Mouse (Mus musculus) limb, embryonic 11.5 days (tissue): ENCODE measurements around the gene Slc5a4a. TPM values are rescaled to one million over a fixed set of nuclear protein-coding genes. Genes with fewer than 3 reads are reported as not detected.

Source experiments
- ATAC-seq: fragments of 200-750 bp; cut with Nextera tagmentation; 2 replicates; pipeline ENCODE4 v1.8.0; 2017; ENCODE audit warnings: low read depth; ENCODE audit not compliant: insufficient number of reproducible peaks, low FRiP score, low TSS enrichment
- DNase-seq: peaks from one replicate; pipeline ENCODE4 v3.0.0-alpha.2; 2015; ENCODE audit warnings: low spot score
- H3K27ac ChIP-seq: fragments of 300-500 bp; sonication (generic); replicated peaks from 2 replicates; pipeline ENCODE4 v1.5.1; 2014; ENCODE audit warnings: low read depth, mild to moderate bottlenecking, low read length
- H3K27me3 ChIP-seq: fragments of 300-500 bp; sonication (generic); 2 replicates; pipeline ENCODE4 v1.6.1; 2014; ENCODE audit warnings: mild to moderate bottlenecking, low read length, mixed read lengths; ENCODE audit not compliant: control insufficient read depth, insufficient read depth
- H3K36me3 ChIP-seq: fragments of 300-500 bp; sonication (generic); 2 replicates; pipeline ENCODE4 v1.6.1; 2014; ENCODE audit warnings: mild to moderate bottlenecking, low read length, moderate library complexity, mixed read lengths; ENCODE audit not compliant: control insufficient read depth, insufficient read depth
- H3K4me1 ChIP-seq: fragments of 300-500 bp; sonication (generic); 2 replicates; pipeline ENCODE4 v1.6.1; 2014; ENCODE audit warnings: low read length, mixed read lengths; ENCODE audit not compliant: control insufficient read depth, insufficient read depth
- H3K4me2 ChIP-seq: fragments of 300-500 bp; sonication (generic); 2 replicates; pipeline ENCODE4 v1.6.1; 2014; ENCODE audit warnings: low read depth, mild to moderate bottlenecking, moderate library complexity; ENCODE audit not compliant: severe bottlenecking
- H3K4me3 ChIP-seq: fragments of 300-500 bp; sonication (generic); 2 replicates; pipeline ENCODE4 v1.5.1; 2014; ENCODE audit warnings: low read depth, low read length
- H3K9ac ChIP-seq: fragments of 300-500 bp; sonication (generic); 2 replicates; pipeline ENCODE4 v1.6.1; 2014; ENCODE audit warnings: mild to moderate bottlenecking, low read length
- H3K9me3 ChIP-seq: fragments of 300-500 bp; sonication (generic); 2 replicates; pipeline ENCODE4 v1.6.1; 2016; ENCODE audit warnings: low read length; ENCODE audit not compliant: control insufficient read depth
- WGBS: fragments of 180-500 bp; shearing (Covaris S2); extraction: QIAGEN DNeasy Blood & Tissue Kit; methylation state at CpG from one replicate; pipeline ENCODE4 v1.1.7; 2014; 5-methylcytosine and 5-hydroxymethylcytosine counted together
- polyA plus RNA-seq: library from polyadenylated mRNA; unstranded; fragments of >200 nt; fragmentation: Nextera tagmentation; extraction: Ambion mirVana; gene quantifications from 2 replicates; pipeline ENCODE4 v1.2.1, GENCODE M21; 2014

Gene Slc5a4a
- polyA plus RNA-seq, 1 experiment from 2014 or later = not detected

- no peak for DNase-seq
- H3K4me2 ChIP-seq = no peak overlapping the region
- WGBS = 92% methylated on average over 13 of the region's 13 CpGs
- no peaks in the 10 kb centered on the region for H3K4me1 ChIP-seq
- no peak overlapping the region for H3K4me3 ChIP-seq
- H3K9ac ChIP-seq = no peak overlapping the region
- H3K36me3 ChIP-seq = peaks cover 2% of the 10 kb centered on the region; the same call in 1 of the 2 replicates
- H3K9me3 ChIP-seq = no peaks in the 10 kb centered on the region
- H3K27me3 ChIP-seq = no peaks in the 10 kb centered on the region
- no peak for ATAC-seq
- H3K27ac ChIP-seq = no peak overlapping the region
Observed at GRCm38 (mm10) chr10:76207262-76207796, 60.1 kb downstream of the Slc5a4a start.

GRCm38 (mm10) chr10:76209241-76209640, 62.0 kb downstream of the Slc5a4a start:
- H3K9me3 ChIP-seq = no peaks in the 10 kb centered on the region
- DNase-seq (no peak), ATAC-seq (no peak)
- no peaks in the 10 kb centered on the region for H3K27me3 ChIP-seq
- no peak overlapping the region for H3K4me3 ChIP-seq
- no peaks in the 10 kb centered on the region for H3K4me1 ChIP-seq
- no peak overlapping the region for H3K27ac ChIP-seq
- H3K9ac ChIP-seq = no peak overlapping the region
- 90% methylated on average over 8 of the region's 8 CpGs for WGBS
- peaks cover 4% of the 10 kb centered on the region; the same call in 1 of the 2 replicates for H3K36me3 ChIP-seq
- no peak overlapping the region for H3K4me2 ChIP-seq

GRCm38 (mm10) chr10:76210806-76211205, 63.6 kb downstream of the Slc5a4a start:
- no peak for DNase-seq
- Histone ChIP-seq H3K4me2 (no peak overlapping the region), H3K9me3 (no peaks in the 10 kb centered on the region; the same call in 1 of the 2 replicates), H3K4me1 (no peaks in the 10 kb centered on the region), H3K27me3 (no peaks in the 10 kb centered on the region), H3K9ac (no peak overlapping the region), H3K4me3 (no peak overlapping the region), H3K27ac (no peak overlapping the region), H3K36me3 (peaks cover 11% of the 10 kb centered on the region; the same call in 1 of the 2 replicates)
- no peak for ATAC-seq
- 93% methylated on average over 7 of the region's 7 CpGs for WGBS

DNA sequence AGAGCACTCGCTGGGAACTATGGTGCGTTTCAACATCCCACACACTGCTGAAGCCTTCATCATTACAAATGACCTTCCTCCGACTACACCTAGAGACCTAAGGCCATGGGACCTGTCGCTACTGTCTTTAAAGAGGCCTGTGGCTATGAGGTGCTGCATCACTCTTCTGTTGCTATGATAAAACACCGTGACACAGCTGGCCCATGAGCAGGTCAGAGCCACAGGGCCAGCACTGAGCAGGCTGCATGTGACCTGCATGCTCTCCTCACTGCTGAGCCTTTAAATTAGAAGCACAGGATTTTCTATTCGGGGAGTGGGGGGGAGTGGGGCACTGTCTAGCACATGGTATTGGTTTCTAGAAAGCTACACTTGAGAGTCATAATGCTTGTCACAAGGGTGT, 64.9 kb downstream of the Slc5a4a start:
- no peak for DNase-seq
- 91% methylated on average over 6 of the region's 6 CpGs for WGBS
- Histone ChIP-seq H3K4me2 (no peak overlapping the region), H3K36me3 (peaks cover 14% of the 10 kb centered on the region; the same call in 1 of the 2 replicates), H3K4me3 (no peak overlapping the region), H3K9me3 (no peaks in the 10 kb centered on the region; the same call in 1 of the 2 replicates), H3K9ac (no peak overlapping the region), H3K27ac (no peak overlapping the region), H3K27me3 (no peaks in the 10 kb centered on the region), H3K4me1 (no peaks in the 10 kb centered on the region)
- ATAC-seq = no peak

DNA sequence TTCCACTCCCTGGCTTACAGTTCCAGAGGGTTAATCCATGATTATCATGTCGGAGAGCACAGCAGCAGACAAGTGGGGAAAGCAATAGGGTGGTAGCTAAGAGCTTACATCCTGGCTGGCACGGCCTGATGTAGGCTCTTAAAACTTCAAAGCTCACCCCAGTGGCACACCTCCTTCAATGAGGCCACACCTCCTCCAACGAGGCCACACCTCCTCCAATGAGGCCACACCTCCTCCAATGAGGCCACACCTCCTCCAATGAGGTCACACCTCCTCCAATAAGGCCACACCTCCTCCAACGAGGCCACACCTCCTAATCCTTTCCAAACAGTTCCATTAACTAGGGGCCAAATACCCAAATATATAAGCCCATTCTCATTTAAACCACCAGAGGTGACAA, 66.9 kb downstream of the Slc5a4a start:
- H3K9ac ChIP-seq = no peak overlapping the region
- no peaks in the 10 kb centered on the region; the same call in 1 of the 2 replicates for H3K9me3 ChIP-seq
- 88% methylated on average over 4 of the region's 4 CpGs for WGBS
- DNase-seq = no peak
- peaks cover 12% of the 10 kb centered on the region; the same call in 1 of the 2 replicates for H3K36me3 ChIP-seq
- no peaks in the 10 kb centered on the region for H3K4me1 ChIP-seq
- no peak for ATAC-seq
- no peak overlapping the region for H3K27ac ChIP-seq
- no peak overlapping the region for H3K4me2 ChIP-seq
- no peaks in the 10 kb centered on the region for H3K27me3 ChIP-seq
- H3K4me3 ChIP-seq = no peak overlapping the region

- peaks cover 15% of the 10 kb centered on the region; the same call in 1 of the 2 replicates for H3K36me3 ChIP-seq
- 96% methylated on average over 17 of the region's 17 CpGs for WGBS
- no peak overlapping the region for H3K4me3 ChIP-seq
- DNase-seq (no peak), ATAC-seq (no peak)
- H3K9ac ChIP-seq = no peak overlapping the region
- H3K27ac ChIP-seq = no peak overlapping the region
- H3K27me3 ChIP-seq = no peaks in the 10 kb centered on the region
- no peaks in the 10 kb centered on the region for H3K4me1 ChIP-seq
- H3K9me3 ChIP-seq = no peaks in the 10 kb centered on the region; the same call in 1 of the 2 replicates
- no peak overlapping the region for H3K4me2 ChIP-seq
Observed at GRCm38 (mm10) chr10:76217056-76217455, 69.8 kb downstream of the Slc5a4a start.

DNA sequence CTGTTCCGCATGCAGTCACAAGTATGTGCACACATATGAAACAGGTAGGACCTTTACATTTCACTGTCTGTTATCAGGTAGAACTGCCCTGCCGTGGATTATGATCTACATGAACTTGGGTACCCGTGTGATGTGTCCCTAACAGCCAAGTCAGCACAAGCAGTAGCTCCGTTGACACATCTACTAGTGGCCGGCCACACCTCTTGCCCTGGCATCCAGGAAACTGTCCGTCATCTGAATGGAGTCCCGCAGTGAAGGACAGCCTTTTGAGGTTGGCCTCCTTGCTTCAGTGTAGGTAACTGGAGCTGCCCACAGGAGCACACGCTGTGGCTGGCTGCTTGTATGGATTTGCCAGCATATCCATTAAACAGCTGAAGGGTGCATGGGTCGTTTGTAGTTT, 71.0 kb downstream of the Slc5a4a start:
- no peak overlapping the region for H3K27ac ChIP-seq
- H3K4me2 ChIP-seq = no peak overlapping the region
- DNase-seq (no peak), ATAC-seq (no peak)
- WGBS = 88% methylated on average over 9 of the region's 9 CpGs
- no peaks in the 10 kb centered on the region for H3K27me3 ChIP-seq
- peaks cover 15% of the 10 kb centered on the region; the same call in 1 of the 2 replicates for H3K36me3 ChIP-seq
- H3K9ac ChIP-seq = no peak overlapping the region
- no peaks in the 10 kb centered on the region for H3K4me1 ChIP-seq
- no peak overlapping the region for H3K4me3 ChIP-seq
- H3K9me3 ChIP-seq = no peaks in the 10 kb centered on the region; the same call in 1 of the 2 replicates

- ATAC-seq (no peak), DNase-seq (no peak)
- H3K27me3 ChIP-seq = no peaks in the 10 kb centered on the region
- H3K36me3 ChIP-seq = no peaks in the 10 kb centered on the region
- H3K27ac ChIP-seq = no peak overlapping the region
- H3K4me3 ChIP-seq = no peak overlapping the region
- H3K9me3 ChIP-seq = no peaks in the 10 kb centered on the region
- H3K9ac ChIP-seq = no peak overlapping the region
- no peak overlapping the region for H3K4me2 ChIP-seq
- WGBS = 93% methylated on average over 11 of the region's 11 CpGs
- H3K4me1 ChIP-seq = no peaks in the 10 kb centered on the region
Observed at GRCm38 (mm10) chr10:76225944-76226343, 78.7 kb downstream of the Slc5a4a start.

DNA sequence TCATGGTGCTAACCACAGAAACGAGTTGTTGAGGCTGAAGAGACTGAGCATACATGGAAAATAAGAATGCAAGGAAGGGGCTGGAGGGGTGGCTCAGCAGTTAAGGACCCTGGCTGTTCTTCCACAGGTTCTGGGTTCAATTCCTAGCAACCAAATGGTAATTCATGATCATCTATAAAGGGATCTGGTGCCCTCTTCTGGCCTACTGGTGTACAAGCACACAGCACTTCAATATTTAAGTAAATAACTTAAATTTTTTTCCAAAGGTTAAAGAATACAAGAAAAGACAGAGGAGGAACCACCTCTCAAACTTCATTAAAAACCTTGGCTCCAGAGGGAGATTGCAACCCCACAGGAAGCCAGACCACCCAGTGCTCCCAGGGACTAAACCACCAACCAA, 82.4 kb downstream of the Slc5a4a start:
- no peak overlapping the region for H3K4me2 ChIP-seq
- no peak overlapping the region for H3K9ac ChIP-seq
- DNase-seq (no peak), ATAC-seq (no peak)
- H3K36me3 ChIP-seq = no peaks in the 10 kb centered on the region
- H3K4me1 ChIP-seq = no peaks in the 10 kb centered on the region
- H3K27me3 ChIP-seq = no peaks in the 10 kb centered on the region
- H3K27ac ChIP-seq = no peak overlapping the region
- H3K9me3 ChIP-seq = no peaks in the 10 kb centered on the region
- no peak overlapping the region for H3K4me3 ChIP-seq
- 69% methylated on average over 1 of the region's 1 CpGs for WGBS
